Mouse (Mus musculus) brain, embryonic 14.5 days (tissue): ENCODE results near the gene Mmp27.

Experiments used
- CTCF ChIP-seq: fragments of 200-500 bp; IDR thresholded peaks from 2 replicates; pipeline ENCODE4 v1.5.1; 2012; ENCODE audit warnings: inconsistent platforms, mild to moderate bottlenecking, moderate library complexity, borderline replicate concordance; ENCODE audit not compliant: insufficient read depth, insufficient read length; ENCODE audit errors: extremely low read depth
- POLR2A ChIP-seq: fragments of 200-500 bp; IDR thresholded peaks from 2 replicates; pipeline ENCODE4 v1.6.1; 2012; ENCODE audit warnings: mild to moderate bottlenecking, inconsistent platforms, borderline replicate concordance; ENCODE audit not compliant: poor library complexity, insufficient read depth, insufficient read length, severe bottlenecking; ENCODE audit errors: extremely low read depth

GRCm38 (mm10) chr9:7558221-7559017, 12.8 kb upstream of the Mmp27 start, which contains the start of gene Mmp8:
- TF ChIP-seq CTCF, result no peak
- no peak for TF ChIP-seq POLR2A
